Mouse (Mus musculus): Measurements from ENCODE around the gene Ggct. TPM values are rescaled to one million over a fixed set of nuclear protein-coding genes. Genes with fewer than 3 reads are reported as not detected.

The Ggct gene
- polyA plus RNA-seq, 1 experiment from 2014 or later = 17.7 TPM

DNA sequence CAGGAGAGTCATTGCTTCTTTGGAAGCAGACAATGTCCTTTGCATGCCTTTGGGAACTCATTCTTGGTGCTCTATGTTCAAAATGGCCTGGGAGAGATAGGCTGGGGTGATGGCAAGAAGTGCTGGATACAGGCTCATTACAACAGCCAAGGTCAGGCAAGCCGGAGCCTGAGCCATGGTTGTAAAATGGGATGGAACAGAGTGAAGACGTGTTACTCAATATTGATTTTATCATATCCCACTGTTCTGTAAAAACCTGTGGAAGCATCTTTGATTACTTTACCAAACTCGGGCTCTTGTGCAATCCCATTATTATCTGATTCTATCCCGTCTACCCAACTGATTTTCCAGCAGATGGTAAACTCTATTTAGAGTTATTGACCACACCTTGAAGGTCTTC lies 8.6 kb upstream of the Ggct start:
- Histone ChIP-seq H3K4me2 (ENCODE audit: low read length) (no peak overlapping the region), H3K9me3 (replicated peaks; ENCODE audit: low read length) (no peaks in the 10 kb centered on the region), H3K9ac (ENCODE audit: low read depth, low read length) (no peak overlapping the region), H3K4me1 (replicated peaks; ENCODE audit: insufficient read depth, low read length) (no peaks in the 10 kb centered on the region), H3K4me3 (replicated peaks; ENCODE audit: low read depth, low read length) (no peak overlapping the region), H3K27ac (no peak overlapping the region), H3K27me3 (ENCODE audit: insufficient read depth, low read length) (no peaks in the 10 kb centered on the region), H3K36me3 (ENCODE audit: insufficient read depth, low read length) (no peaks in the 10 kb centered on the region)
- ATAC-seq (replicated peaks; ENCODE audit: low FRiP score, low read depth) = no peak
- TF ChIP-seq CTCF (IDR thresholded peaks at IDR 0.05; ENCODE audit: low read depth) = no peak
- WGBS = 85% methylated on average over 4 of the region's 4 CpGs
- no peak for DNase-seq (ENCODE audit: low spot score)

DNA sequence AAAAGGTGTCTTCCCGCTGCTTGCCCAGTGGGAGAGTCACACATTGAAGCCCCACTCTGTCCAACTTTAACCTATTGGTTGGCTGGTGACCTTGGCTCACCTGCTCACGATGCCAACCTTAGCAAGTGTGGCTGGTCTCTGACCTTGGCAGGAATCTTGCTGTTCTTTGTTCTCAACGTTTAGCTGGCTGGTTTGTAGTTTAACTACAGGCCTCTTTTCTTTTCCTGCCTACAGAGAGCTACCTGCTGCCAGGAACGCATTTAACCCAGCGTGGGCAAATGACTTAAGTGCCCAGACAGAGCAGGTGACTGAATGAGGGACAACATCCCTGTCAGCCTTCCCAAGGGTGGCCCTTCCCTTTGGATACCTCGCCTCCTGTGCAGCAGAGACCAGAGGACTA lies 5.0 kb upstream of the Ggct start:
- Histone ChIP-seq H3K27me3 (ENCODE audit: insufficient read depth, low read length) (no peaks in the 10 kb centered on the region), H3K36me3 (ENCODE audit: insufficient read depth, low read length) (no peaks in the 10 kb centered on the region), H3K4me3 (replicated peaks; ENCODE audit: low read depth, low read length) (no peak overlapping the region), H3K27ac (peak overlapping the region; percentile 22; the same call in 1 of the 2 replicates), H3K9me3 (replicated peaks; ENCODE audit: low read length) (no peaks in the 10 kb centered on the region), H3K9ac (ENCODE audit: low read depth, low read length) (no peak overlapping the region), H3K4me1 (replicated peaks; ENCODE audit: insufficient read depth, low read length) (no peaks in the 10 kb centered on the region), H3K4me2 (ENCODE audit: low read length) (no peak overlapping the region)
- 67% methylated on average over 6 of the region's 6 CpGs for WGBS
- ATAC-seq (replicated peaks; ENCODE audit: low FRiP score, low read depth) = no peak
- TF ChIP-seq CTCF (IDR thresholded peaks at IDR 0.05; ENCODE audit: low read depth) = no peak
- DNase-seq (ENCODE audit: low spot score) = no peak

DNA sequence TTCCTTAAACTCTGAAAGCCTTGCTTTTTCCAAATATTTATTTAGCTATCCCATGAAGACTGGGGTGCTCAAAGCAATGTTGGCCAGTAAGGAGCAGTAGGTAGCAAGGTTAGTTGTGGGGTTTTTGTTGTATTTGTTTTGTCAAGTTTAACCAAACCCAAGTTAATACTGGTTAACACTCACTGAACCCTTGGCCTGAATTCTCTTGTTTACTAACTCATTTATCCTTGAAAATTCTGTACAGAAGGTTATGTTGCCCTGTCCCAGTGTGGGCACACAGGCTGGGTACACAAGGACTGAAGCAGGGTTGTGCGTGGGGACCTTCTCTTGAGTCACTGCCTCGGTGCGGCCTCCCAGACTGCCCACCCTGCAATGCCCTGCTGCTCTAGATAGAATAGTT lies 3.6 kb upstream of the Ggct start:
- H3K9me3 ChIP-seq (replicated peaks; ENCODE audit: low read length) = no peaks in the 10 kb centered on the region
- no peak overlapping the region for H3K9ac ChIP-seq (ENCODE audit: low read depth, low read length)
- WGBS = 85% methylated on average over 3 of the region's 3 CpGs
- no peak overlapping the region for H3K4me2 ChIP-seq (ENCODE audit: low read length)
- DNase-seq (ENCODE audit: low spot score) (no peak), ATAC-seq (replicated peaks; ENCODE audit: low FRiP score, low read depth) (no peak)
- H3K4me1 ChIP-seq (replicated peaks; ENCODE audit: insufficient read depth, low read length) = no peaks in the 10 kb centered on the region
- no peaks in the 10 kb centered on the region for H3K27me3 ChIP-seq (ENCODE audit: insufficient read depth, low read length)
- no peak overlapping the region for H3K27ac ChIP-seq
- no peaks in the 10 kb centered on the region for H3K36me3 ChIP-seq (ENCODE audit: insufficient read depth, low read length)
- H3K4me3 ChIP-seq (replicated peaks; ENCODE audit: low read depth, low read length) = no peak overlapping the region
- TF ChIP-seq CTCF (IDR thresholded peaks at IDR 0.05; ENCODE audit: low read depth) = no peak

DNA sequence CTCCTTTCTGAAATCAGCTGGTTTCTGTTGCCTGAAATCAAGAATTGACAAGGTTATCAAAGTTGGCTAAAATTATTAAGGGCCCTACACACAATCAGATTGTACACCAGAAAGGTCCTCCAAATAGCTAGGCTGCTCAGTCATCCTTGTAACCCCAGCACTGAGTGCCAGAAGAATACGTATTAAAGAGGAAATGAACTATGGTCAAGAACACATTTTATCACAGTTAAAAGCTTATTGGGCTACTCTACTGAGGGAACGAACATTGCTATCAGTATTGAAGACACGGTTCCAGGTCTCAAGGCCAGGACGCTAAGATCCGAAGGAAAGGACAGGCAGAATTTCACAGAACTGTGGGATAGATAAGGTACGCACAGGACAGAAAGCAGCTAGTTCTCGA lies 609 bp downstream of the Ggct start:
- no peak for TF ChIP-seq CTCF (IDR thresholded peaks at IDR 0.05; ENCODE audit: low read depth)
- H3K9me3 ChIP-seq (replicated peaks; ENCODE audit: low read length) = no peaks in the 10 kb centered on the region
- no peak for DNase-seq (ENCODE audit: low spot score)
- H3K36me3 ChIP-seq (ENCODE audit: insufficient read depth, low read length) = no peaks in the 10 kb centered on the region
- peak overlapping the region; percentile 69 for H3K4me2 ChIP-seq (ENCODE audit: low read length)
- 5% methylated on average over 7 of the region's 7 CpGs for WGBS
- no peaks in the 10 kb centered on the region for H3K4me1 ChIP-seq (replicated peaks; ENCODE audit: insufficient read depth, low read length)
- no peaks in the 10 kb centered on the region for H3K27me3 ChIP-seq (ENCODE audit: insufficient read depth, low read length)
- ATAC-seq (replicated peaks; ENCODE audit: low FRiP score, low read depth) = no peak; the same call in 1 of the 2 replicates
- no peak overlapping the region for H3K27ac ChIP-seq
- peak overlapping the region; percentile 29 for H3K4me3 ChIP-seq (replicated peaks; ENCODE audit: low read depth, low read length)
- peak overlapping the region; percentile 35; the same call in 1 of the 2 replicates for H3K9ac ChIP-seq (ENCODE audit: low read depth, low read length)

DNA sequence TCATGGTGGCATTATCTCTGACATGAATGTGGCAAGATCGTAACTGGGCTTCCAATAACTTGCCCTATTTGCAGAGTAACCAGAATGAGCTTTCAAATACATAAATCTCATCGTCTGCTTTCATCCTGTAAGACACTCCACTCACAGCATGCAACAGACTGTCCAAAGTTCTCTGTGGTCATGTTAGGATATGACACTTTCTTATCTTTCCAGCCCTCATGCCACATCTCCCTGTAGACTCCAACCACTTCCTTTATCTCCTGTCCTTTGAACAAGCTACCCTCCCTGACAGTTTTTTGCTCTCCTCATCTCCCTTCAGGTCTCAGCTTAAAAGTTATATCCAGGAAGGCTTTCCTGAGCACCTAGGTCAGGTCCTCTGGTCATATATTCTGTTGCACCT lies 1.6 kb downstream of the Ggct start:
- no peak overlapping the region for H3K4me2 ChIP-seq (ENCODE audit: low read length)
- H3K4me3 ChIP-seq (replicated peaks; ENCODE audit: low read depth, low read length) = no peak overlapping the region
- no peak for DNase-seq (ENCODE audit: low spot score)
- ATAC-seq (replicated peaks; ENCODE audit: low FRiP score, low read depth) = no peak
- no peak overlapping the region for H3K9ac ChIP-seq (ENCODE audit: low read depth, low read length)
- no peaks in the 10 kb centered on the region for H3K9me3 ChIP-seq (replicated peaks; ENCODE audit: low read length)
- H3K27ac ChIP-seq = no peak overlapping the region
- no peaks in the 10 kb centered on the region for H3K4me1 ChIP-seq (replicated peaks; ENCODE audit: insufficient read depth, low read length)
- WGBS = 80% methylated on average over 2 of the region's 2 CpGs
- no peak for TF ChIP-seq CTCF (IDR thresholded peaks at IDR 0.05; ENCODE audit: low read depth)
- no peaks in the 10 kb centered on the region for H3K36me3 ChIP-seq (ENCODE audit: insufficient read depth, low read length)
- H3K27me3 ChIP-seq (ENCODE audit: insufficient read depth, low read length) = no peaks in the 10 kb centered on the region

DNA sequence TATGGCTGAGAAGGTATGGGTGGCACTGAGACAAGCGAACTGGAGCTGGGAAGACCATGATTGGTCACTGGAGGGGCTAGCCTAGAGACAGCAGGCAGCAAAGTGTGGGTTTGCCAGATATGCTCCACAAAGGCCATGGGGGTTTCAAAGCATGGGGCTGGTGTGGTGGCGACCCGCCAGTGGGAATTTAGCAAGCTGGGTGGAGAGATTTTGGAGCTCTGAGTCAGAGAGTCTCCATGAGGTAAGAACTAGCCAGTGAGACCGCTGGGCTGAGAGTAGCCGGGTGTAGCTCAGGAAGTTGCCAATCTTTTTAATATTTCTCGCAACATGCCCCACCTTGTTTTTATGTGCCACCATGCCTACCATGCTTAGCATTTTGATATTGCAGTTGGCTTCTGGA lies 4.6 kb downstream of the Ggct start:
- no peak overlapping the region for H3K4me2 ChIP-seq (ENCODE audit: low read length)
- DNase-seq (ENCODE audit: low spot score) (no peak), ATAC-seq (replicated peaks; ENCODE audit: low FRiP score, low read depth) (no peak)
- H3K36me3 ChIP-seq (ENCODE audit: insufficient read depth, low read length) = no peaks in the 10 kb centered on the region
- no peak overlapping the region for H3K4me3 ChIP-seq (replicated peaks; ENCODE audit: low read depth, low read length)
- H3K27ac ChIP-seq = no peak overlapping the region
- no peaks in the 10 kb centered on the region for H3K9me3 ChIP-seq (replicated peaks; ENCODE audit: low read length)
- TF ChIP-seq CTCF (IDR thresholded peaks at IDR 0.05; ENCODE audit: low read depth) = no peak
- no peaks in the 10 kb centered on the region for H3K27me3 ChIP-seq (ENCODE audit: insufficient read depth, low read length)
- H3K4me1 ChIP-seq (replicated peaks; ENCODE audit: insufficient read depth, low read length) = no peaks in the 10 kb centered on the region
- H3K9ac ChIP-seq (ENCODE audit: low read depth, low read length) = no peak overlapping the region
- WGBS = 94% methylated on average over 6 of the region's 6 CpGs

DNA sequence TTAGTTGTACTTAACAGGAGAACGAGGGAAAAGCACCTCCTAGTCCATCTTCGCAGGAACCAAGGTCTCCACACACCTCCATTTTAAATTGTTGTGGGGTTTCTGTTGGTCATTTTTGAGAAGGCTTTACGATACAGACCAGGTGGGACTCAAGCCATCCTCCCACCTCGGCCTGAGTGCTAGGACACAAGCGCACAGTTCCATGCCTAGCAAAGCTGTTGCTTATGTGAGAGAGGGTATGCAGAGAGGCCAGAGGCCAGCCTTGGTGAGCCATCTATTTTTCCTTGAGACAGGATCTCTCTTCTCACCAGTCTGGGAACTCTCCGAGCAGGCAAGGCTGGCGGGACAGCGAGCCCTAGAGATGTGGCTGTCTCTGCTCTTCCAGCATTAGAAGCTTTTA lies 8.7 kb downstream of the Ggct start:
- Histone ChIP-seq H3K27ac (no peak overlapping the region), H3K36me3 (ENCODE audit: insufficient read depth, low read length) (no peaks in the 10 kb centered on the region), H3K4me2 (ENCODE audit: low read length) (no peak overlapping the region), H3K9ac (ENCODE audit: low read depth, low read length) (no peak overlapping the region), H3K4me1 (replicated peaks; ENCODE audit: insufficient read depth, low read length) (no peaks in the 10 kb centered on the region), H3K27me3 (ENCODE audit: insufficient read depth, low read length) (no peaks in the 10 kb centered on the region), H3K9me3 (replicated peaks; ENCODE audit: low read length) (no peaks in the 10 kb centered on the region), H3K4me3 (replicated peaks; ENCODE audit: low read depth, low read length) (no peak overlapping the region)
- ATAC-seq (replicated peaks; ENCODE audit: low FRiP score, low read depth) (no peak), DNase-seq (ENCODE audit: low spot score) (no peak)
- TF ChIP-seq CTCF (IDR thresholded peaks at IDR 0.05; ENCODE audit: low read depth) = no peak
- 94% methylated on average over 8 of the region's 8 CpGs for WGBS
